21 mouse cellular contexts compared by ENCODE assay signal in genomic region chr7:75124067-75124466, GRCm38 (mm10).
"Had no signal": no experiment of that assay in that cellular context is flagged by ENCODE, and none has a peak within 500 bp of the region (broad histone marks: within the 10 kb centered on the region; RNA-seq: fewer than 3 reads in every experiment).

No protein-coding gene starts in this region.

- H3K4me3 ChIP-seq: lung, embryonic 15.5 days; midbrain, embryonic 10.5 days; midbrain, embryonic 12.5 days; myocyte; neural tube, embryonic 13.5 days; neural tube, embryonic 15.5 days had no signal

- H3K27ac ChIP-seq: lung, embryonic 15.5 days; midbrain, embryonic 10.5 days; midbrain, embryonic 12.5 days; neural tube, embryonic 13.5 days; neural tube, embryonic 15.5 days had no signal

- ATAC-seq: liver, postnatal 0 days; lung, postnatal 0 days; midbrain, embryonic 16.5 days had no signal

- H3K27me3 ChIP-seq: lung, embryonic 15.5 days; midbrain, embryonic 12.5 days; neural tube, embryonic 13.5 days; neural tube, embryonic 15.5 days had no signal

- H3K9me3 ChIP-seq: lung, embryonic 15.5 days; midbrain, embryonic 10.5 days; midbrain, embryonic 12.5 days; neural tube, embryonic 13.5 days; neural tube, embryonic 15.5 days had no signal

- H3K4me1 ChIP-seq: lung, embryonic 15.5 days; midbrain, embryonic 12.5 days; neural tube, embryonic 13.5 days; neural tube, embryonic 15.5 days had no signal

- DNase-seq: liver, postnatal 0 days; lung, adult 2 months; lung, postnatal 14 days; lung, postnatal 36 days; midbrain, embryonic 14.5 days; retina, postnatal 1 day; right cerebral cortex, adult 18-20 months; right cerebral cortex, postnatal 25 days; right cerebral cortex, postnatal 4 days; spleen, adult 18-20 months; thymus, adult 18-20 months; thymus, postnatal 14 days; thymus, postnatal 36 days had no signal

- H3K36me3 ChIP-seq: lung, embryonic 15.5 days; midbrain, embryonic 10.5 days; midbrain, embryonic 12.5 days; neural tube, embryonic 13.5 days; neural tube, embryonic 15.5 days had no signal
